Mouse (Mus musculus) myocyte (in vitro differentiated cells): ENCODE results near the gene Mthfd2l. TPM values are rescaled to one million over a fixed set of nuclear protein-coding genes. Genes with fewer than 3 reads are reported as not detected.

ENCODE experiments used
- H3K27me3 ChIP-seq: one replicate; pipeline ENCODE4 v1.6.1; 2011; ENCODE audit not compliant: control insufficient read depth, insufficient read depth, insufficient read length
- H3K36me3 ChIP-seq: one replicate; pipeline ENCODE4 v1.6.1; 2011; ENCODE audit not compliant: control insufficient read depth, insufficient read depth
- H3K4me2 ChIP-seq: one replicate; pipeline ENCODE4 v1.6.1; 2011; ENCODE audit warnings: low read depth, control low read depth
- H3K4me3 ChIP-seq: one replicate; pipeline ENCODE4 v1.5.1; 2011; ENCODE audit warnings: mild to moderate bottlenecking, control low read depth, moderate library complexity
- H3K79me2 ChIP-seq: one replicate; pipeline ENCODE4 v1.6.1; 2011; ENCODE audit not compliant: control insufficient read depth, insufficient read depth
- H3ac ChIP-seq: one replicate; pipeline ENCODE4 v1.6.1; 2011; ENCODE audit not compliant: control insufficient read depth, insufficient read length
- CEBPB ChIP-seq: IDR thresholded peaks from 2 replicates; pipeline ENCODE4 v1.6.1; 2011; ENCODE audit warnings: mild to moderate bottlenecking, moderate library complexity; ENCODE audit not compliant: poor library complexity, insufficient read depth, severe bottlenecking
- E2F4 ChIP-seq: IDR thresholded peaks from one replicate; pipeline ENCODE4 v1.6.1; 2011; ENCODE audit warnings: mild to moderate bottlenecking, control low read depth, moderate library complexity; ENCODE audit not compliant: insufficient read depth
- MAX ChIP-seq: IDR thresholded peaks from one replicate; pipeline ENCODE4 v1.6.1; 2011; ENCODE audit warnings: low read depth, mild to moderate bottlenecking, control low read depth
- MYOD1 ChIP-seq, 3 experiments: IDR thresholded peaks; one replicate each; pipeline ENCODE4 v1.6.1; 2011; ENCODE audit warnings: control low read depth in 2 of 3, low read depth in 2 of 3, mild to moderate bottlenecking in 2 of 3, moderate library complexity in 1 of 3; ENCODE audit not compliant: insufficient read length in 2 of 3, control insufficient read depth in 1 of 3
- MYOG ChIP-seq, 3 experiments: IDR thresholded peaks; one replicate each; pipeline ENCODE4 v1.6.1; 2011; ENCODE audit warnings: control low read depth in 2 of 3, low read depth in 2 of 3, mild to moderate bottlenecking in 2 of 3; ENCODE audit not compliant: insufficient read length in 2 of 3, control insufficient read depth in 1 of 3, insufficient read depth in 1 of 3
- POLR2A ChIP-seq: IDR thresholded peaks from one replicate; pipeline ENCODE4 v1.6.1; 2011; ENCODE audit warnings: low read depth, mild to moderate bottlenecking, control low read depth, moderate library complexity; ENCODE audit not compliant: insufficient read length
- POLR2AphosphoS2 ChIP-seq: IDR thresholded peaks from one replicate; pipeline ENCODE4 v1.6.1; 2011; ENCODE audit warnings: low read depth, control low read depth; ENCODE audit not compliant: insufficient read length
- REST ChIP-seq: IDR thresholded peaks from one replicate; pipeline ENCODE4 v1.6.1; 2011; ENCODE audit warnings: mild to moderate bottlenecking, control low read depth, moderate library complexity; ENCODE audit not compliant: insufficient read depth, insufficient read length
- SRF ChIP-seq: IDR thresholded peaks from one replicate; pipeline ENCODE4 v1.6.1; 2011; ENCODE audit warnings: low read depth; ENCODE audit not compliant: control insufficient read depth, insufficient read length
- TCF12 ChIP-seq: IDR thresholded peaks from one replicate; pipeline ENCODE4 v1.6.1; 2011; ENCODE audit warnings: mild to moderate bottlenecking, control low read depth; ENCODE audit not compliant: poor library complexity, insufficient read depth, severe bottlenecking
- TCF3 ChIP-seq: IDR thresholded peaks from one replicate; pipeline ENCODE4 v1.6.1; 2011; ENCODE audit warnings: low read depth, control low read depth; ENCODE audit not compliant: insufficient read length
- USF1 ChIP-seq: IDR thresholded peaks from one replicate; pipeline ENCODE4 v1.6.1; 2011; ENCODE audit warnings: low read depth, mild to moderate bottlenecking, control low read depth, moderate library complexity
- polyA plus RNA-seq: library from polyadenylated mRNA; unstranded; fragments of >200 nt; fragmentation: generic; extraction: Trizol; gene quantifications from one replicate; pipeline ENCODE4 v1.2.1, GENCODE M21; 2012; ENCODE audit warnings: missing spikeins

Mthfd2l gene
- polyA plus RNA-seq, 1 experiment, result 11.9 TPM

- Histone ChIP-seq H3K4me3 (peak within 1 kb of the TSS; percentile 62), H3K79me2 (no peaks in the 10 kb centered on the region)
- TF ChIP-seq POLR2AphosphoS2 (peak; percentile 41), MYOD1 (IDR thresholded peaks at IDR 0.05; ENCODE audit: control insufficient read depth in 1 of 3, insufficient read length in 2 of 3, low read depth in 2 of 3) (peak in 1 of 3 experiments; percentile 15), MYOG (IDR thresholded peaks at IDR 0.05; ENCODE audit: control insufficient read depth in 1 of 3, insufficient read depth in 1 of 3, insufficient read length in 2 of 3, low read depth in 2 of 3) (no peak), MAX (no peak), TCF3 (no peak), POLR2A (peak; percentile 56), SRF (no peak), TCF12 (no peak), REST (no peak), USF1 (peak; percentile 17), CEBPB (no peak), E2F4 (no peak)
Measured at GRCm38 (mm10) chr5:90890519-90891463, 40.1 kb upstream of the Mthfd2l start, which contains the start of gene Cxcl1. Gene Cxcl1 (plus strand): TSS chr5:90891241.

GRCm38 (mm10) chr5:90891464-90891813 lies 39.5 kb upstream of the Mthfd2l start:
- H3K27me3 ChIP-seq, result no peaks in the 10 kb centered on the region
- no peaks in the 10 kb centered on the region for H3K36me3 ChIP-seq
- no peaks in the 10 kb centered on the region for H3K79me2 ChIP-seq
- H3ac ChIP-seq, result peak overlapping the region; percentile 12
- peak overlapping the region; percentile 80 for H3K4me2 ChIP-seq
- H3K4me3 ChIP-seq, result peak overlapping the region; percentile 62
- no peak for TF ChIP-seq SRF
- TF ChIP-seq REST, result no peak
- TF ChIP-seq MYOG (IDR thresholded peaks at IDR 0.05; ENCODE audit: control insufficient read depth in 1 of 3, insufficient read depth in 1 of 3, insufficient read length in 2 of 3, low read depth in 2 of 3), result no peak
- no peak for TF ChIP-seq POLR2AphosphoS2
- TF ChIP-seq TCF12, result no peak
- TF ChIP-seq E2F4, result no peak
- no peak for TF ChIP-seq POLR2A
- no peak for TF ChIP-seq MAX
- TF ChIP-seq USF1, result no peak
- no peak for TF ChIP-seq TCF3
- TF ChIP-seq CEBPB, result no peak
- TF ChIP-seq MYOD1 (IDR thresholded peaks at IDR 0.05; ENCODE audit: control insufficient read depth in 1 of 3, insufficient read length in 2 of 3, low read depth in 2 of 3), result no peak

More at GRCm38 (mm10) chr5:90890519-90891463, 40.1 kb upstream of the Mthfd2l start, which contains the start of gene Cxcl1:
- Histone ChIP-seq H3K36me3 (no peaks in the 10 kb centered on the region), H3K27me3 (no peaks in the 10 kb centered on the region), H3ac (peak within 1 kb of the TSS; percentile 12), H3K4me2 (peak within 1 kb of the TSS; percentile 80)

GRCm38 (mm10) chr5:90894231-90894630 lies 36.7 kb upstream of the Mthfd2l start:
- Histone ChIP-seq H3K27me3 (no peaks in the 10 kb centered on the region), H3K4me3 (no peak overlapping the region), H3K36me3 (no peaks in the 10 kb centered on the region), H3K4me2 (no peak overlapping the region), H3K79me2 (no peaks in the 10 kb centered on the region), H3ac (no peak overlapping the region)
- TF ChIP-seq USF1, result no peak
- TF ChIP-seq MAX, result no peak
- no peak for TF ChIP-seq CEBPB
- no peak for TF ChIP-seq MYOG (IDR thresholded peaks at IDR 0.05; ENCODE audit: control insufficient read depth in 1 of 3, insufficient read depth in 1 of 3, insufficient read length in 2 of 3, low read depth in 2 of 3)
- no peak for TF ChIP-seq POLR2A
- TF ChIP-seq E2F4, result no peak
- no peak for TF ChIP-seq SRF
- TF ChIP-seq TCF12, result no peak
- no peak for TF ChIP-seq TCF3
- TF ChIP-seq MYOD1 (IDR thresholded peaks at IDR 0.05; ENCODE audit: control insufficient read depth in 1 of 3, insufficient read length in 2 of 3, low read depth in 2 of 3), result no peak
- no peak for TF ChIP-seq REST
- TF ChIP-seq POLR2AphosphoS2, result no peak

- H3K27me3 ChIP-seq, result no peaks in the 10 kb centered on the region
- no peaks in the 10 kb centered on the region for H3K79me2 ChIP-seq
- H3K4me2 ChIP-seq, result no peak overlapping the region
- H3K36me3 ChIP-seq, result no peaks in the 10 kb centered on the region
- H3K4me3 ChIP-seq, result no peak overlapping the region
- H3ac ChIP-seq, result no peak overlapping the region
- TF ChIP-seq REST (no peak), MYOD1 (IDR thresholded peaks at IDR 0.05; ENCODE audit: control insufficient read depth in 1 of 3, insufficient read length in 2 of 3, low read depth in 2 of 3) (no peak), TCF3 (no peak), SRF (no peak), MYOG (IDR thresholded peaks at IDR 0.05; ENCODE audit: control insufficient read depth in 1 of 3, insufficient read depth in 1 of 3, insufficient read length in 2 of 3, low read depth in 2 of 3) (no peak), CEBPB (no peak), TCF12 (no peak), MAX (no peak), POLR2AphosphoS2 (no peak), POLR2A (no peak), E2F4 (no peak), USF1 (no peak)
Measured at GRCm38 (mm10) chr5:90897429-90897828, 33.5 kb upstream of the Mthfd2l start.
